Mouse (Mus musculus): ENCODE measurements around the gene Tmed6. TPM values are rescaled to one million over a fixed set of nuclear protein-coding genes. Genes with fewer than 3 reads are reported as not detected.

The Tmed6 gene
- polyA plus RNA-seq, 1 experiment from 2014 or later = not detected

DNA sequence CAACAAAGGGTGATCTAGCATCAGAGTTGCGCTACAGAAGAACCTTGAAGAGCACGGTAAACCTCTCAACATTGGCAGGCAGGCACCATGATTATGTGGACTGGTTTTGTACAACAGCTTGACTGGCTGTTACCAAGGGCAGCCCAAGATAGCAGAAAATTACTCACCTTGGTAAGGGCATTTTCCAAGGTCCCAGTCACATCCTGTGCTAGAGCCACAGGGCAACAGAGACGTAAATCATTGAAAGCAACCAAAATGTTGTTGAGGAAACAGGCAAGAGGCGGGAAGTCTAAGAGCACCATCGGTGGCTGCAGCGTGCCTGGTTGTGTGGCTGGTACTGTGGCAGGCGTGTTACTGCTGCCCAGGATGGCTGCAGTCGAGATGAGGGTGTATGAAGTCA is 13.4 kb downstream of the Tmed6 start:
- no peak for ATAC-seq (replicated peaks; ENCODE audit: insufficient number of reproducible peaks, low FRiP score, low TSS enrichment)
- Histone ChIP-seq H3K27ac (ENCODE audit: low read depth, low read length) (no peak overlapping the region), H3K9ac (ENCODE audit: low read depth, low read length) (no peak overlapping the region), H3K9me3 (replicated peaks; ENCODE audit: control insufficient read depth, low read length) (no peaks in the 10 kb centered on the region), H3K4me3 (ENCODE audit: low read depth, low read length) (no peak overlapping the region), H3K4me2 (no peak overlapping the region), H3K27me3 (ENCODE audit: control insufficient read depth, insufficient read depth, low read length) (no peaks in the 10 kb centered on the region), H3K4me1 (ENCODE audit: control insufficient read depth, insufficient read depth, low read length) (peaks cover 13% of the 10 kb centered on the region; the same call in 1 of the 2 replicates), H3K36me3 (ENCODE audit: control insufficient read depth, insufficient read depth, low read length) (peaks cover 28% of the 10 kb centered on the region)
- WGBS (ENCODE audit: insufficient replicate concordance) = 92% methylated on average over 8 of the region's 8 CpGs

DNA sequence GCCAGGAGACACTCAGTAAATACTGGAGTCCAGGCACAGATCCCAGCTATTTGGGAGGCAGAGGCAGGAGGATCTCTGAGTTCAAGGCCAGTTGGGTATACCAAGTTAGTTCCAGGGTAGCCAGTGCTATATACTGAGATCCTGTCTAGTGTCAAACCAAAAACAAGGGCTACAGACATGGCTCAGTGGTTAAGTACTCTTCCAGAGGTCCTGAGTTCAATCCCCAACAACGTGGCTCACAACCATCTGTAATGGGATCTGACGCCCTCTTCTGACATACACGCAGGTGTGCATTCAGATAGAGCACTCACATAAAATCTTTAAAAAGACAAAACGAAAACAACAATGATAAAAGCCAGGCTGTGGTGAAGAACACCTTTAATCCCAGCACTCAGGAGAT is 16.0 kb downstream of the Tmed6 start:
- 92% methylated on average over 4 of the region's 4 CpGs for WGBS (ENCODE audit: insufficient replicate concordance)
- H3K4me2 ChIP-seq = peak overlapping the region; percentile 79
- ATAC-seq (replicated peaks; ENCODE audit: insufficient number of reproducible peaks, low FRiP score, low TSS enrichment) = no peak
- peaks cover 51% of the 10 kb centered on the region for H3K36me3 ChIP-seq (ENCODE audit: control insufficient read depth, insufficient read depth, low read length)
- peaks cover 11% of the 10 kb centered on the region; the same call in 1 of the 2 replicates for H3K4me1 ChIP-seq (ENCODE audit: control insufficient read depth, insufficient read depth, low read length)
- H3K27me3 ChIP-seq (ENCODE audit: control insufficient read depth, insufficient read depth, low read length) = no peaks in the 10 kb centered on the region
- H3K27ac ChIP-seq (ENCODE audit: low read depth, low read length) = no peak overlapping the region
- H3K4me3 ChIP-seq (ENCODE audit: low read depth, low read length) = peak overlapping the region; percentile 89; the same call in 1 of the 2 replicates
- no peaks in the 10 kb centered on the region for H3K9me3 ChIP-seq (replicated peaks; ENCODE audit: control insufficient read depth, low read length)
- H3K9ac ChIP-seq (ENCODE audit: low read depth, low read length) = 0 out of 2 replicates have a peak overlapping the region, but pooled peaks have one; percentile 95

DNA sequence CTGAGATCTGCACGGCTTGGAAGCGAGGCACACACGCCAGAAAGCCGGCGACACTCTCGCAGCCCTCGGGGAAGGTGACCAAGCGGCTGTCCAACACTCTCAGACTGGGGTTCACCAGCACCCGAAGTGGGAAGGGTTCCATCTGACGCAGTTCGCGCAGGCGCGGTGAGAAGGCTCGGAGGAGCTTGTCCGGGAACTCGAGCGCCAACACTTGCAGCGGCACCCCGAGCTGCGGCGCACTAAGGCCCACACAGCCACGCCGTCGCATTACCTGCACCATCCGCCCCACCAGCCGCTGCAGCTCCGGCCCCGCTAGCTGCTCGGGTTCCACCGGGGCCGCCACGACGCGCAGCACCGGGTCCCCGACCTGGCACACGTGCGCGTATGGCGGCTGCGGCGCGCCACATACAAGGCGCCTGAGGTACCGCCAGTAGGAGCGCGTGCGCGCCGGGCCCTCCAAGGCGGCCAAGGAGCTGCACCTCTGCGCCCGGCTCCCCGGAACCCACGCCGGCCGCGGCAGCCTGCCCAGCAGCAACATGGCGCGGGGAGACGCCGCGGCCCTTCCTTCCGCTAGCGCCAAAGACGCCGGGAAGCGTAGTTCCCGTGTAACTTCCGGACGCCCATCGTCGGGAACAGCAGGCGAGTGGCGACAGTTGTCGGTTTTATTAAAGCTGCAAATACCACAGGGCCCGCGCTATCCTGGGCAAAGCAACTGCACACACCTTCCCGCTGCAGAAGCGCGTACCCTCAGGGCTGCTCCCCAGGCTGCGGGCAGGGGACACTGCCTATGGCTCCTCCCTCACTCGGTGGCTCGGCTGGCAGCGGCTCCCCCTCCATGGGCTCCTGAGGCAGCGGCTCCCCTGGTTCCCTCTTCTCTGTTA is 17.1 kb downstream of the Tmed6 start, which contains the start of gene Pdf:
TSS of gene Pdf (minus strand) at position 554 of the 881 bp plus-strand sequence.
- H3K27me3 ChIP-seq (ENCODE audit: control insufficient read depth, insufficient read depth, low read length) = no peaks in the 10 kb centered on the region
- WGBS (ENCODE audit: insufficient replicate concordance) = under 1% methylated on average over 87 of the region's 87 CpGs
- peak within 1 kb of the TSS; percentile 89 for H3K4me3 ChIP-seq (ENCODE audit: low read depth, low read length)
- peak; percentile 66 for ATAC-seq (replicated peaks; ENCODE audit: insufficient number of reproducible peaks, low FRiP score, low TSS enrichment)
- peaks cover 58% of the 10 kb centered on the region for H3K36me3 ChIP-seq (ENCODE audit: control insufficient read depth, insufficient read depth, low read length)
- H3K9me3 ChIP-seq (replicated peaks; ENCODE audit: control insufficient read depth, low read length) = no peaks in the 10 kb centered on the region
- H3K4me1 ChIP-seq (ENCODE audit: control insufficient read depth, insufficient read depth, low read length) = peaks cover 11% of the 10 kb centered on the region; the same call in 1 of the 2 replicates
- H3K27ac ChIP-seq (ENCODE audit: low read depth, low read length) = peak within 1 kb of the TSS; percentile 97
- peak within 1 kb of the TSS; percentile 95 for H3K9ac ChIP-seq (ENCODE audit: low read depth, low read length)
- H3K4me2 ChIP-seq = peak within 1 kb of the TSS; percentile 79

DNA sequence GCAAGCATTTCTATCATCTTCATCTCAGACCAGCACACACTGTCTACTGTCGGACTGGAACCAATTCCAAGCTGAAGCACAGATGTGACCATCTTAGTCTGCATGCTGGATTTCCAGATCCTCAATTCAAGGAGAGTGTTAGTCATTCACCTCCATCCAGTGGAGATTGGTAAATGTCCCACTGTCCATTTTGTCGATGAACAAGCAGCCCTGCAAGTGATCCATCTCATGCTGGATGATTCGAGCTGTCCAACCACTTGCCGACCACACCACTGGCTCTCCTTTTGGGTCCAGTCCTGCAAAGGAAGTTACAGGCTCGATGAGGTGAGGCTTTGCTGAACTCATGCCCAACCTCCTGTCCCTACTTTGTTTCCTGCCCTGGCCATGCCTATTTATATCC is 18.5 kb downstream of the Tmed6 start:
- H3K36me3 ChIP-seq (ENCODE audit: control insufficient read depth, insufficient read depth, low read length) = peaks cover 56% of the 10 kb centered on the region
- H3K27ac ChIP-seq (ENCODE audit: low read depth, low read length) = no peak overlapping the region
- WGBS (ENCODE audit: insufficient replicate concordance) = 71% methylated on average over 5 of the region's 5 CpGs
- H3K4me1 ChIP-seq (ENCODE audit: control insufficient read depth, insufficient read depth, low read length) = peaks cover 11% of the 10 kb centered on the region; the same call in 1 of the 2 replicates
- peak overlapping the region; percentile 79 for H3K4me2 ChIP-seq
- H3K9ac ChIP-seq (ENCODE audit: low read depth, low read length) = no peak overlapping the region
- no peaks in the 10 kb centered on the region for H3K27me3 ChIP-seq (ENCODE audit: control insufficient read depth, insufficient read depth, low read length)
- H3K9me3 ChIP-seq (replicated peaks; ENCODE audit: control insufficient read depth, low read length) = no peaks in the 10 kb centered on the region
- ATAC-seq (replicated peaks; ENCODE audit: insufficient number of reproducible peaks, low FRiP score, low TSS enrichment) = no peak
- no peak overlapping the region for H3K4me3 ChIP-seq (ENCODE audit: low read depth, low read length)

DNA sequence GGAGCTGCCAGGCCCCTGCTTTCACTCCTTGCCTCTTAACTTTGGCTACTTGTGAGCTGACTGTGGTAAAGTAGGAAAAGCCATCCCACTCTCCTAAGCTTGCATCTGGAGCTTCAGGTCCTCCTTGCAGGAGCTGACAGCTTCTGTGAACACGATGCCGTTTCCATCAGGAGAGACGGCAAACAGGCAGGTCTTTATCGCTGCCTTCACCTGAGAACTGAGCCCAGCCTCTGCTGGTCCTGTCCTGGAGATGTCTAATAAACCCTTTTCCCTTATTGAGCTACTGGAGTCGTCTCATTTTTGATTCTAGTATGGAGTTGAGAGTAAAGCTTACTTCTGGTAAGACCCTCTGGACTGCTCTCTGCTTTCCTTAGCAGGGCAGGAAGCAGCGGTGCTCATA is 20.0 kb downstream of the Tmed6 start:
- no peak for ATAC-seq (replicated peaks; ENCODE audit: insufficient number of reproducible peaks, low FRiP score, low TSS enrichment)
- peaks cover 11% of the 10 kb centered on the region; the same call in 1 of the 2 replicates for H3K4me1 ChIP-seq (ENCODE audit: control insufficient read depth, insufficient read depth, low read length)
- H3K4me2 ChIP-seq = no peak overlapping the region
- no peaks in the 10 kb centered on the region for H3K27me3 ChIP-seq (ENCODE audit: control insufficient read depth, insufficient read depth, low read length)
- H3K27ac ChIP-seq (ENCODE audit: low read depth, low read length) = no peak overlapping the region
- H3K9me3 ChIP-seq (replicated peaks; ENCODE audit: control insufficient read depth, low read length) = no peaks in the 10 kb centered on the region
- H3K36me3 ChIP-seq (ENCODE audit: control insufficient read depth, insufficient read depth, low read length) = peaks cover 47% of the 10 kb centered on the region
- WGBS (ENCODE audit: insufficient replicate concordance) = 83% methylated on average over 6 of the region's 6 CpGs
- H3K9ac ChIP-seq (ENCODE audit: low read depth, low read length) = no peak overlapping the region
- no peak overlapping the region for H3K4me3 ChIP-seq (ENCODE audit: low read depth, low read length)

DNA sequence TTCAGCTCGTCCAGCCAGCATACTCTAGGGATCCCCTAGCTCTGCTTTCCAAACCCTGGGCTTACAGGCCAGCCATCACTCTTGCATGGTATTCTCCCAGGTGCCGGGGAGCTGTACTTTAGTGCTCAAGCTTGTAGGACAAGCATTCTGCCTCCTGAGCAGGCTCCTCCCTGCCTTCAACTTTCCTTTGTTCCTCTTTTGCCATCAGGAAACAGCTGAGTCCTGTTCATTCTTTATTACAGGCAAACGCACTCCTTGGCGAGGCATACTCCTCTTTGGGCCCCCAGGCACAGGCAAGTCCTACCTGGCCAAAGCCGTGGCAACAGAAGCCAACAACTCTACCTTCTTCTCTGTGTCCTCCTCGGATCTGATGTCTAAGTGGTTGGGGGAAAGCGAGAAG is 24.8 kb downstream of the Tmed6 start:
- peaks cover 29% of the 10 kb centered on the region for H3K36me3 ChIP-seq (ENCODE audit: control insufficient read depth, insufficient read depth, low read length)

DNA sequence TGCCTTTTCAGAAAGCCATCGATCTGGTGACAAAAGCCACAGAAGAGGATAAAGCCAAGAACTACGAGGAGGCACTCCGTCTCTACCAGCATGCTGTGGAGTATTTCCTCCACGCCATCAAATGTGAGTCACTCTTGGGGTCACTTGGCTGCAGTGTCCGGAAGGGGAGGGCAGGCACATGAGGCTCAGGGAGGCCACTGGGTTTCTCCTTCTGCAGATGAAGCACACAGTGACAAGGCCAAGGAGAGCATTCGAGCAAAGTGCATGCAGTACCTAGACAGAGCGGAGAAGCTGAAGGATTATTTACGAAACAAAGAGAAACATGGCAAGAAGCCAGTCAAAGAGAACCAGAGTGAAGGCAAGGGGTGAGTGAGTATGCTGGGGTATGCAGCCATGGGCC is 28.8 kb downstream of the Tmed6 start:
- Histone ChIP-seq H3K4me2 (no peak overlapping the region), H3K4me3 (ENCODE audit: low read depth, low read length) (no peak overlapping the region), H3K36me3 (ENCODE audit: control insufficient read depth, insufficient read depth, low read length) (peaks cover 6% of the 10 kb centered on the region), H3K9ac (ENCODE audit: low read depth, low read length) (no peak overlapping the region), H3K27ac (ENCODE audit: low read depth, low read length) (no peak overlapping the region), H3K9me3 (replicated peaks; ENCODE audit: control insufficient read depth, low read length) (no peaks in the 10 kb centered on the region), H3K27me3 (ENCODE audit: control insufficient read depth, insufficient read depth, low read length) (no peaks in the 10 kb centered on the region), H3K4me1 (ENCODE audit: control insufficient read depth, insufficient read depth, low read length) (peaks cover 15% of the 10 kb centered on the region)
- no peak for ATAC-seq (replicated peaks; ENCODE audit: insufficient number of reproducible peaks, low FRiP score, low TSS enrichment)
- WGBS (ENCODE audit: insufficient replicate concordance) = 85% methylated on average over 8 of the region's 8 CpGs

More for the DNA sequence above, 24.8 kb downstream of the Tmed6 start:
- H3K9me3 ChIP-seq (replicated peaks; ENCODE audit: control insufficient read depth, low read length) = no peaks in the 10 kb centered on the region
- no peak overlapping the region for H3K4me3 ChIP-seq (ENCODE audit: low read depth, low read length)
- H3K9ac ChIP-seq (ENCODE audit: low read depth, low read length) = no peak overlapping the region
- no peaks in the 10 kb centered on the region for H3K27me3 ChIP-seq (ENCODE audit: control insufficient read depth, insufficient read depth, low read length)
- no peak for ATAC-seq (replicated peaks; ENCODE audit: insufficient number of reproducible peaks, low FRiP score, low TSS enrichment)
- H3K27ac ChIP-seq (ENCODE audit: low read depth, low read length) = no peak overlapping the region
- WGBS (ENCODE audit: insufficient replicate concordance) = 82% methylated on average over 7 of the region's 7 CpGs
- no peaks in the 10 kb centered on the region for H3K4me1 ChIP-seq (ENCODE audit: control insufficient read depth, insufficient read depth, low read length)
- H3K4me2 ChIP-seq = no peak overlapping the region

DNA sequence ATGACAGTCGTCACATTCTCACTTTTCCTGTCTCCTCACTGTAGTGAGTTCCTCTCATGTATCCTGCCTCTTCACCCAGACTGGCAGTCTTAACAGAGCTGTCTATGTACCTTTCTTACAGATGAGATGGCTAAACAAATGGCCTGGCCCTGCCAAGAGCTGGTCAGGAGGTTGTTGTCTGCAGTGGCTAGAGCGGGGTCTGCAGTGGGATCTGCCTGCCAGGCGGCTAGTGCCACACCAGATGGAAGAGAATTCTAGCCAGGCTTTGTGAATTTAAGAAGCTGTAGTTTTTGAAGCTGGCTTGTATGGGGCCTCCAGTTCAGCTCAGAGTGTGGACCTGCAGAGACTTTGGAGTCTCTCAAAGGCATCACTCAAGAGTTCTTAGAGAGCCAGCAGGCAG is 29.8 kb downstream of the Tmed6 start:
- WGBS (ENCODE audit: insufficient replicate concordance) = 89% methylated on average over 3 of the region's 3 CpGs
- peaks cover 4% of the 10 kb centered on the region for H3K36me3 ChIP-seq (ENCODE audit: control insufficient read depth, insufficient read depth, low read length)
- ATAC-seq (replicated peaks; ENCODE audit: insufficient number of reproducible peaks, low FRiP score, low TSS enrichment) = no peak

More for the DNA sequence above, 29.8 kb downstream of the Tmed6 start:
- peaks cover 15% of the 10 kb centered on the region for H3K4me1 ChIP-seq (ENCODE audit: control insufficient read depth, insufficient read depth, low read length)
- H3K4me2 ChIP-seq = no peak overlapping the region
- no peaks in the 10 kb centered on the region for H3K27me3 ChIP-seq (ENCODE audit: control insufficient read depth, insufficient read depth, low read length)
- no peaks in the 10 kb centered on the region for H3K9me3 ChIP-seq (replicated peaks; ENCODE audit: control insufficient read depth, low read length)
- no peak overlapping the region for H3K9ac ChIP-seq (ENCODE audit: low read depth, low read length)
- H3K4me3 ChIP-seq (ENCODE audit: low read depth, low read length) = no peak overlapping the region
- H3K27ac ChIP-seq (ENCODE audit: low read depth, low read length) = no peak overlapping the region

Measured in heart, embryonic 11.5 days (tissue).